Mouse (Mus musculus): ENCODE data around the gene Apobr. TPM values are rescaled to one million over a fixed set of nuclear protein-coding genes. Genes with fewer than 3 reads are reported as not detected.

The Apobr gene
- polyA plus RNA-seq, 1 experiment from 2014 or later, result 2.2 TPM

DNA sequence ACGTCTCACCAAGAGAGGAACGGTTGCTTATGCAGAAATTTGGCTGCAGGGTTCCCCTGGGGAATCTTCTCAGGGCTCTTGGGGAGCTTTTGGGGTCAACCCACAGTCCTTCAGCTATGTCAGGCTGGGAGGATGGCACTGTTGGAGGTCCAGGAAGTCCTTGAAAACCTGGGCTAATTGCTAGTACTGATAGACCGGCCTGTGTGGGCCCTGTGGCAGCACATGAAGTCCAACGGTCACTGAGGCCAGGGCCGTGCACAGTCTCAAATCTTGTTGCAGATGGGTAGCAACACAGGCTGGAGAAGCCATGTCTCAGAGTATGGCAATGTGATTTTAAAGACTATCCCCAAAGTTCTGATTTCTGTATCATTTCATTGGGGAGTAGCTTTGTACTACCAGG, 23.1 kb downstream of the Apobr start:
- no peaks in the 10 kb centered on the region for H3K27me3 ChIP-seq (ENCODE audit: control insufficient read depth, insufficient read depth, low read length)
- WGBS, result 80% methylated on average over 5 of the region's 5 CpGs
- H3K27ac ChIP-seq (ENCODE audit: low read length), result no peak overlapping the region
- ATAC-seq (ENCODE audit: insufficient read depth, low FRiP score), result no peak
- no peak overlapping the region for H3K4me2 ChIP-seq (ENCODE audit: low read depth, low read length)
- 0 out of 2 replicates have a peak, but pooled peaks cover 5% of the 10 kb centered on the region for H3K4me1 ChIP-seq (ENCODE audit: control insufficient read depth, insufficient read depth, low read length)
- no peak overlapping the region for H3K4me3 ChIP-seq (replicated peaks; ENCODE audit: low read length)
- H3K9ac ChIP-seq (ENCODE audit: low read length), result no peak overlapping the region
- no peaks in the 10 kb centered on the region for H3K9me3 ChIP-seq (replicated peaks; ENCODE audit: control insufficient read depth, low read length)
- no peaks in the 10 kb centered on the region for H3K36me3 ChIP-seq (ENCODE audit: control insufficient read depth, insufficient read depth, low read length)

- Histone ChIP-seq H3K4me3 (replicated peaks; ENCODE audit: low read length) (no peak overlapping the region), H3K4me1 (ENCODE audit: control insufficient read depth, insufficient read depth, low read length) (no peaks in the 10 kb centered on the region), H3K27me3 (ENCODE audit: control insufficient read depth, insufficient read depth, low read length) (no peaks in the 10 kb centered on the region), H3K36me3 (ENCODE audit: control insufficient read depth, insufficient read depth, low read length) (no peaks in the 10 kb centered on the region), H3K9ac (ENCODE audit: low read length) (no peak overlapping the region), H3K4me2 (ENCODE audit: low read depth, low read length) (no peak overlapping the region), H3K27ac (ENCODE audit: low read length) (no peak overlapping the region), H3K9me3 (replicated peaks; ENCODE audit: control insufficient read depth, low read length) (no peaks in the 10 kb centered on the region)
- no peak for ATAC-seq (ENCODE audit: insufficient read depth, low FRiP score)
- WGBS, result 79% methylated on average over 3 of the region's 3 CpGs
These were observed 28.0 kb downstream of the Apobr start for GRCm38 (mm10) chr7:126612736-126613135.

GRCm38 (mm10) chr7:126616707-126617106, 32.0 kb downstream of the Apobr start:
- 73% methylated on average over 3 of the region's 3 CpGs for WGBS

GRCm38 (mm10) chr7:126619559-126620275, 35.0 kb downstream of the Apobr start:
- H3K9me3 ChIP-seq (replicated peaks; ENCODE audit: control insufficient read depth, low read length), result no peaks in the 10 kb centered on the region
- WGBS, result 67% methylated on average over 10 of the region's 10 CpGs
- H3K27me3 ChIP-seq (ENCODE audit: control insufficient read depth, insufficient read depth, low read length), result no peaks in the 10 kb centered on the region
- H3K4me2 ChIP-seq (ENCODE audit: low read depth, low read length), result no peak overlapping the region
- H3K9ac ChIP-seq (ENCODE audit: low read length), result no peak overlapping the region
- no peak overlapping the region for H3K27ac ChIP-seq (ENCODE audit: low read length)
- no peaks in the 10 kb centered on the region for H3K36me3 ChIP-seq (ENCODE audit: control insufficient read depth, insufficient read depth, low read length)
- H3K4me3 ChIP-seq (replicated peaks; ENCODE audit: low read length), result no peak overlapping the region
- no peaks in the 10 kb centered on the region for H3K4me1 ChIP-seq (ENCODE audit: control insufficient read depth, insufficient read depth, low read length)
- ATAC-seq (ENCODE audit: insufficient read depth, low FRiP score), result no peak

More at GRCm38 (mm10) chr7:126616707-126617106, 32.0 kb downstream of the Apobr start:
- Histone ChIP-seq H3K9ac (ENCODE audit: low read length) (no peak overlapping the region), H3K9me3 (replicated peaks; ENCODE audit: control insufficient read depth, low read length) (no peaks in the 10 kb centered on the region), H3K27me3 (ENCODE audit: control insufficient read depth, insufficient read depth, low read length) (no peaks in the 10 kb centered on the region), H3K4me3 (replicated peaks; ENCODE audit: low read length) (no peak overlapping the region), H3K4me2 (ENCODE audit: low read depth, low read length) (no peak overlapping the region), H3K4me1 (ENCODE audit: control insufficient read depth, insufficient read depth, low read length) (no peaks in the 10 kb centered on the region), H3K36me3 (ENCODE audit: control insufficient read depth, insufficient read depth, low read length) (no peaks in the 10 kb centered on the region), H3K27ac (ENCODE audit: low read length) (no peak overlapping the region)
- ATAC-seq (ENCODE audit: insufficient read depth, low FRiP score), result no peak

GRCm38 (mm10) chr7:126621452-126622359, 37.0 kb downstream of the Apobr start:
- no peak overlapping the region for H3K4me3 ChIP-seq (replicated peaks; ENCODE audit: low read length)
- no peaks in the 10 kb centered on the region for H3K9me3 ChIP-seq (replicated peaks; ENCODE audit: control insufficient read depth, low read length)
- no peak overlapping the region for H3K27ac ChIP-seq (ENCODE audit: low read length)
- peaks cover 9% of the 10 kb centered on the region; the same call in 1 of the 2 replicates for H3K4me1 ChIP-seq (ENCODE audit: control insufficient read depth, insufficient read depth, low read length)
- WGBS, result 70% methylated on average over 9 of the region's 9 CpGs
- ATAC-seq (ENCODE audit: insufficient read depth, low FRiP score), result no peak
- no peaks in the 10 kb centered on the region for H3K36me3 ChIP-seq (ENCODE audit: control insufficient read depth, insufficient read depth, low read length)
- H3K9ac ChIP-seq (ENCODE audit: low read length), result no peak overlapping the region
- H3K27me3 ChIP-seq (ENCODE audit: control insufficient read depth, insufficient read depth, low read length), result no peaks in the 10 kb centered on the region
- H3K4me2 ChIP-seq (ENCODE audit: low read depth, low read length), result no peak overlapping the region

DNA sequence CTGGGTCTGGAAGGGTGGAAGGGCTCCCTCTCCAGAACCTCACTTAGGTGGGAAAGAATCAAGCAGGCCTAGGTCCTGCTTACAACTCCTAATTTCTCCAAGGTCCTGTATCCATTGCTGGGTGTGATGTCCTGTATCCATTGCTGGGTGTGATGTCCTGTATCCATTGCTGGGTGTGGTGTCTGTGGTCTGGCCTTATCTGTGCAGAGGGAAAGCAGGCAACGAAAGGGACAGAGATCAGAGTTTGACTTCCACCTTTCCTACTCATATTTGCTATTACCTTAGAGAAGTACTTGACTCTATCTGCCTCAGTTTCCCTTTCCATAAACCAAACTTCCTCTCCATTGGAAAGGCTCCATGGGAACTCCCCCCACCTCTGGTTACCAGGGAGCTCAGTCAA, 38.6 kb downstream of the Apobr start:
- Histone ChIP-seq H3K4me3 (replicated peaks; ENCODE audit: low read length) (no peak overlapping the region), H3K27ac (ENCODE audit: low read length) (no peak overlapping the region), H3K4me1 (ENCODE audit: control insufficient read depth, insufficient read depth, low read length) (peaks cover 11% of the 10 kb centered on the region; the same call in 1 of the 2 replicates), H3K36me3 (ENCODE audit: control insufficient read depth, insufficient read depth, low read length) (no peaks in the 10 kb centered on the region), H3K9me3 (replicated peaks; ENCODE audit: control insufficient read depth, low read length) (no peaks in the 10 kb centered on the region), H3K27me3 (ENCODE audit: control insufficient read depth, insufficient read depth, low read length) (no peaks in the 10 kb centered on the region), H3K4me2 (ENCODE audit: low read depth, low read length) (no peak overlapping the region), H3K9ac (ENCODE audit: low read length) (no peak overlapping the region)
- no peak for ATAC-seq (ENCODE audit: insufficient read depth, low FRiP score)
- WGBS, result 83% methylated on average over 1 of the region's 1 CpGs

DNA sequence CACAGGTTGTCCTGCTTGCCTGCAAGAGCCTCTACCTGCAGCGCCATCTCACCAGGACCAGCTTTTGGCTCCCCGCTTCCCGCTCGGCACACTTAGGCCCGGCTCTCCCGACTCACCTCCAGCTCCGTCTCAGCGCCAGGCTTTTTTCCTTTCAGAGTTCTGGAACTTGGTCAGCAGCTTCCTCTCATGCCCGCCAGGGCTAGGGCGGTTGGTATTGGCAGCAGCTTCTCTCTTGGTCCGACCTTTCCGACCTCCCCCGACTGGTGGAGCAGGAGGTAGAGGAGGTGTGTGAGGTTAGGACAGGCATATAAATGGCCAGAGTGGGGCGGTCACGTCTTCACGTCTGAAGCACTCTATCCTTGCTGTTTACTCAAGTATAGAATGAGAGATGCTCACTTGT, 40.0 kb downstream of the Apobr start:
- H3K27me3 ChIP-seq (ENCODE audit: control insufficient read depth, insufficient read depth, low read length), result no peaks in the 10 kb centered on the region
- H3K36me3 ChIP-seq (ENCODE audit: control insufficient read depth, insufficient read depth, low read length), result no peaks in the 10 kb centered on the region
- peak overlapping the region; percentile 2 for H3K9ac ChIP-seq (ENCODE audit: low read length)
- peak overlapping the region; percentile 47; the same call in 1 of the 2 replicates for H3K27ac ChIP-seq (ENCODE audit: low read length)
- 68% methylated on average over 16 of the region's 16 CpGs for WGBS
- peak overlapping the region; percentile 25 for H3K4me3 ChIP-seq (replicated peaks; ENCODE audit: low read length)
- no peak for ATAC-seq (ENCODE audit: insufficient read depth, low FRiP score)
- H3K4me2 ChIP-seq (ENCODE audit: low read depth, low read length), result peak overlapping the region; percentile 37
- H3K4me1 ChIP-seq (ENCODE audit: control insufficient read depth, insufficient read depth, low read length), result peaks cover 13% of the 10 kb centered on the region; the same call in 1 of the 2 replicates
- H3K9me3 ChIP-seq (replicated peaks; ENCODE audit: control insufficient read depth, low read length), result no peaks in the 10 kb centered on the region

- ATAC-seq (ENCODE audit: insufficient read depth, low FRiP score), result peak; percentile 87
- peak overlapping the region; percentile 47; the same call in 1 of the 2 replicates for H3K27ac ChIP-seq (ENCODE audit: low read length)
- no peaks in the 10 kb centered on the region for H3K27me3 ChIP-seq (ENCODE audit: control insufficient read depth, insufficient read depth, low read length)
- H3K9me3 ChIP-seq (replicated peaks; ENCODE audit: control insufficient read depth, low read length), result no peaks in the 10 kb centered on the region
- peaks cover 13% of the 10 kb centered on the region; the same call in 1 of the 2 replicates for H3K4me1 ChIP-seq (ENCODE audit: control insufficient read depth, insufficient read depth, low read length)
- peak overlapping the region; percentile 37 for H3K4me2 ChIP-seq (ENCODE audit: low read depth, low read length)
- no peaks in the 10 kb centered on the region for H3K36me3 ChIP-seq (ENCODE audit: control insufficient read depth, insufficient read depth, low read length)
- peak overlapping the region; percentile 40 for H3K9ac ChIP-seq (ENCODE audit: low read length)
- H3K4me3 ChIP-seq (replicated peaks; ENCODE audit: low read length), result peak overlapping the region; percentile 25
- 30% methylated on average over 6 of the region's 6 CpGs for WGBS
These were observed 40.6 kb downstream of the Apobr start for GRCm38 (mm10) chr7:126625369-126625768.
